Mouse (Mus musculus) forebrain, embryonic 14.5 days (tissue): ENCODE measurements around the gene B3galt5. TPM values are rescaled to one million over a fixed set of nuclear protein-coding genes. Genes with fewer than 3 reads are reported as not detected.

Experiments
- ATAC-seq: fragments of 200-750 bp; cut with Nextera tagmentation; 2 replicates; pipeline ENCODE4 v1.8.0; 2017; ENCODE audit warnings: mild to moderate bottlenecking, moderate library complexity
- DNase-seq: peaks from one replicate; pipeline ENCODE4 v3.0.0-alpha.2; 2015; ENCODE audit warnings: low spot score
- H3K27ac ChIP-seq: fragments of 300-500 bp; sonication (generic); 2 replicates; pipeline ENCODE4 v1.5.1; 2014; ENCODE audit warnings: low read depth, mild to moderate bottlenecking, control low read depth, low read length, moderate library complexity
- H3K27me3 ChIP-seq: fragments of 300-500 bp; sonication (generic); replicated peaks from 2 replicates; pipeline ENCODE4 v1.6.1; 2014; ENCODE audit warnings: low read length, control low read depth, mixed read lengths; ENCODE audit not compliant: control insufficient read depth, insufficient read depth
- H3K36me3 ChIP-seq: fragments of 300-500 bp; sonication (generic); 2 replicates; pipeline ENCODE4 v1.6.1; 2014; ENCODE audit warnings: low read length, control low read depth; ENCODE audit not compliant: control insufficient read depth, insufficient read depth
- H3K4me1 ChIP-seq: fragments of 300-500 bp; sonication (generic); 2 replicates; pipeline ENCODE4 v1.6.1; 2014; ENCODE audit warnings: antibody characterized with exemption, low read length, control low read depth; ENCODE audit not compliant: control insufficient read depth, insufficient read depth
- H3K4me2 ChIP-seq: fragments of 300-500 bp; sonication (generic); 2 replicates; pipeline ENCODE4 v1.6.1; 2014; ENCODE audit warnings: mild to moderate bottlenecking, control low read depth, low read length
- H3K4me3 ChIP-seq: fragments of 300-500 bp; sonication (generic); 2 replicates; pipeline ENCODE4 v1.5.1; 2014; ENCODE audit warnings: low read depth, low read length, control low read depth
- H3K9ac ChIP-seq: fragments of 300-500 bp; sonication (generic); 2 replicates; pipeline ENCODE4 v1.6.1; 2014; ENCODE audit warnings: mild to moderate bottlenecking, low read length, control low read depth, moderate library complexity
- H3K9me3 ChIP-seq: fragments of 300-500 bp; sonication (generic); replicated peaks from 2 replicates; pipeline ENCODE4 v1.6.1; 2016; ENCODE audit warnings: low read length, control low read depth, mixed read lengths; ENCODE audit not compliant: control insufficient read depth
- WGBS: fragments of 180-500 bp; shearing (Covaris S2); extraction: QIAGEN DNeasy Blood & Tissue Kit; methylation state at CpG from one replicate; pipeline ENCODE4 v1.1.7; 2014; 5-methylcytosine and 5-hydroxymethylcytosine counted together
- polyA plus RNA-seq: library from polyadenylated mRNA; unstranded; fragments of >200 nt; fragmentation: Nextera tagmentation; extraction: Ambion mirVana; gene quantifications from 2 replicates; pipeline ENCODE4 v1.2.1, GENCODE M21; 2014

B3galt5 gene
- polyA plus RNA-seq, 1 experiment from 2014 or later: 1.3 TPM

DNA sequence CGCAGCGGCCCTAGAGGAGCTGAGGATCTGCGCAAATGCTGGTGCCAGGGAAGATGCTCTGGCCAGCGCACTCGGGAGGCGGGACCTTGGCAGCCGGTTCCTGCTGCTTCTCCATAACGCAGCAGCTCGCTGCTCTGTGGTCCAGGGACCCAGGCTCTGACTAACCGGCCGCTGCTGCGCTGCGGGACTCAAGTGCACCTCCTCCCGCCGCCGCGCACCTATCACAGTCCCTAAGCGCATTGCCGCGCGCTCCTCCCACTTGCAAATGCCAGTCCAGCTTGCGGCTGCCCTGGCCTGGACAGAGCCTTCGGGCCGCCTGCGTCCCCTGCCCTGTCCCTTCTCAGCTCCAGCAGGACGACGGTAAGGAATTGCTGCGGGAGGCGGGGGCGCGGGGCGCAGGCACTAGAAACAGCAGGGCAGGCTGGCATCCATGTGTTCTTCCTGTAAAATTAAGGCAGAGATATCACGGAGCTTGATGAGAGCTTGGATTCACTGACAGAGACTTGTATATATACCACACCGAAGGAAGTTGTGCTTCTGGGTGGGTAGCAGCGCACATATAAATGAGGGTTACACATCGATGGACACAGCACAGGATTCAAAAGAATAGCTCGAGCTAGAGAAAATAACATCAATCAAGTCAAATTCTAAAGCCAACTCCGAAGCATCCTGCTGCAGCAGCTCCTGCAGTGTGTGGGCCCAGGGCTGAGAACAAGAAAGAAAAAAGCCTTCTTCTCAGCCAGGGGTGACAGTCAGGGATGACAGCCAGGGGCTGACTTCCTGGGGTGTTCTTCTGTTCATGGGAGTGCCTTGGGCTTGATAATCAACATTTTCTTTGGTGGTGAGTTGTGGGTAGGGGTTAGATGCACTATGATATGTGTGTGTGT, 45.4 kb downstream of the B3galt5 start:
- peak; percentile 63; the same call in 1 of the 2 replicates for ATAC-seq
- WGBS: 2% methylated on average over 38 of the region's 38 CpGs

DNA sequence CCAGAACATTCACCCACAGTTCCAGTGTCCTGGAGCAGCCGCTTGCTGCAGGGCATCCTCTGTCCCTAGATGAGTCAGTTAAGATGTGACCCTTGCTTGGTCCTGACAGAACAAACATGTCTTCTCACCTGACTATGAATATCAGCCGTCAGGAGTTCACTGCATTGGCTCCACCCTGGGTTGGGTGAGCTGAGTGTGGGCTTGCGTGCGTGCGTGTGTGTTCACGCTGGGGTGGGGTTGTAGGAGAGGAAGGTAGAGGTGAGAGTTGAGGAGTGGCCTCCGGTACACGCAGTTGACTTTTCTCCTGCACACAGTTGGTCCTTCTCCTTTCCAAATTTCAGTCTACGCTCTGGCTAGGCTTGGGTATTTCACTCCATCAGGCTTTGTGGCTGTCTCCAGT, 47.0 kb downstream of the B3galt5 start:
- Histone ChIP-seq H3K4me1 (peaks cover 5% of the 10 kb centered on the region; the same call in 1 of the 2 replicates), H3K9me3 (no peaks in the 10 kb centered on the region), H3K36me3 (no peaks in the 10 kb centered on the region), H3K27ac (no peak overlapping the region), H3K4me3 (no peak overlapping the region), H3K4me2 (no peak overlapping the region), H3K27me3 (peaks cover 22% of the 10 kb centered on the region), H3K9ac (no peak overlapping the region)
- ATAC-seq (no peak), DNase-seq (no peak)
- WGBS: over 99% methylated on average over 9 of the region's 9 CpGs

More for the DNA sequence above, 45.4 kb downstream of the B3galt5 start:
- peak overlapping the region; percentile 39; the same call in 1 of the 2 replicates for H3K27ac ChIP-seq
- peaks cover 5% of the 10 kb centered on the region; the same call in 1 of the 2 replicates for H3K4me1 ChIP-seq
- peaks cover 22% of the 10 kb centered on the region for H3K27me3 ChIP-seq
- H3K36me3 ChIP-seq: no peaks in the 10 kb centered on the region
- peak; percentile 61 for DNase-seq
- H3K4me2 ChIP-seq: peak overlapping the region; percentile 93
- peak overlapping the region; percentile 62 for H3K9ac ChIP-seq
- no peaks in the 10 kb centered on the region for H3K9me3 ChIP-seq
- H3K4me3 ChIP-seq: peak overlapping the region; percentile 48

DNA sequence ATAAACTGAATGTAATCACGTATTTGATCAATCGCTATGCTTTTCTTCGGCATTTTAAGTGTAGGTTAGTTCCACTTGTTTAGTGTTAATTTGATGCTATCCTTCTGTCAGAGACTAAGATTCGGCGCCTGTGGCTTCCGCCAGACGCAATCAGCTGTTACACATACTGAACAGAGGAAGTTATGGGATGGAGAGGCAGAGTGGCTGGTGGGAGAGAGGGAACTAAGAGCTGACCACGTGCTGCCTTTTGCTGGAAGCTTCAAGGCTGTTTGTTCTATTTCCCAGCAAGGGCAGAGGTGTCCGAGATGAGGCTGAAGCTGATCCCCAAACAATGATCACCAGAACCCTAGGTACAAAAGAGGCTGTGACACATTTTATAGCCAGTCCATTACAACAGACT, 56.3 kb downstream of the B3galt5 start:
- no peaks in the 10 kb centered on the region for H3K27me3 ChIP-seq
- DNase-seq: no peak
- H3K4me2 ChIP-seq: no peak overlapping the region
- H3K9ac ChIP-seq: no peak overlapping the region
- WGBS: 76% methylated on average over 9 of the region's 9 CpGs
- H3K36me3 ChIP-seq: no peaks in the 10 kb centered on the region
- ATAC-seq: no peak
- no peaks in the 10 kb centered on the region for H3K4me1 ChIP-seq
- no peak overlapping the region for H3K27ac ChIP-seq
- H3K4me3 ChIP-seq: no peak overlapping the region
- no peaks in the 10 kb centered on the region for H3K9me3 ChIP-seq

DNA sequence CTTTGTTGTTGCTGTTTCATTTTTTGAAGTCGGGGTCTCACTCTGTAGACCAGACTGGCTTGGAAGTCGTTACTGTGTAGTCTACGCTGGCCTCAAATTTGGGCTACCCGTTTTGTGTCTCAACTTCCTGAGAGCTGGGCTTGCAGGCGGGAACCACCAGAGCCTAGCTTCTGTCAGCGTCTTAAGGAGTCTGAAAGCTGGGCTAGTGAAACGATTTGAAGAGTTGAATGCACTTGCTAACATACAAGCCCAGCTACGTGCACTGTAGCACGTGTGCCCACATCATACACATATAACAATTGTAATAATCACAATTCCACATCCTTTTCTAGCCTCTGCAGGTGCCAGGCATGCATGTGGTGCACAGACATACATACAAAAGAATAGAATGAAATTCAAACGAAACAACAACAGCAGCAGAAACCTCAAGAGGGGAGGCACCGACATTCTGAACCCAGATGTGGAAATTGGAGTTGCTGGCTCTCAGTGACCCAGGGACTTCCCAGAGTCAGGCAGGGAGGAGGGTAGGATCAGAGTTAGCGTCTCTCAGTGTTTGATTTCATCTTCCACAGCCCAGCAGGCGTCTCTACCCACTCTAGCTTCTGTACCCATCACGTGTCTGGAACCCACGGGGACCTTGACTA, 57.1 kb downstream of the B3galt5 start:
- Histone ChIP-seq H3K36me3 (no peaks in the 10 kb centered on the region), H3K27me3 (no peaks in the 10 kb centered on the region), H3K4me3 (no peak overlapping the region), H3K9ac (no peak overlapping the region), H3K4me2 (no peak overlapping the region), H3K27ac (no peak overlapping the region), H3K4me1 (no peaks in the 10 kb centered on the region), H3K9me3 (no peaks in the 10 kb centered on the region)
- WGBS: 73% methylated on average over 15 of the region's 15 CpGs
- ATAC-seq: no peak
- no peak for DNase-seq

DNA sequence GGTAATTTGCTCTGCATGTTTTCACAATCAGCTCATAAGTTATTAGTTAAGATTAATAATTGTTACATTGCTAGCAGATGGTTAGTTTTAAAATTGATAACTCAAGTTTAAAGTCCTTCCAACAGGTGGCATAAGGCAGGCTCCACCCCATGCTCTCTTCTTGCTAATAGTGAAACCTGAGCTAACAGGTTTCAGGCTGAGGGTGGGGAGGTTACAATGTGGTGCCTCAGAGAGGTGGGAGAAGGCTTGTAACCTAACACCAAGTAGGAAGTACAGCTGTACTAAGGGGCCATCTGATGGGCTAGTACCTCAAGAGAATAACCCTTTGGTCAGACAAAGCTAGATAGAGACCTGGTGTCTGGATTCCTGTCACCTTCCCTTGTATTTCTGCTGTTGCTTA, 62.5 kb downstream of the B3galt5 start:
- no peak for ATAC-seq
- H3K27me3 ChIP-seq: no peaks in the 10 kb centered on the region
- DNase-seq: no peak
- no peak overlapping the region for H3K27ac ChIP-seq
- no peak overlapping the region for H3K4me2 ChIP-seq
- no peaks in the 10 kb centered on the region for H3K4me1 ChIP-seq
- H3K9me3 ChIP-seq: no peaks in the 10 kb centered on the region
- H3K36me3 ChIP-seq: no peaks in the 10 kb centered on the region
- H3K4me3 ChIP-seq: no peak overlapping the region
- H3K9ac ChIP-seq: no peak overlapping the region

DNA sequence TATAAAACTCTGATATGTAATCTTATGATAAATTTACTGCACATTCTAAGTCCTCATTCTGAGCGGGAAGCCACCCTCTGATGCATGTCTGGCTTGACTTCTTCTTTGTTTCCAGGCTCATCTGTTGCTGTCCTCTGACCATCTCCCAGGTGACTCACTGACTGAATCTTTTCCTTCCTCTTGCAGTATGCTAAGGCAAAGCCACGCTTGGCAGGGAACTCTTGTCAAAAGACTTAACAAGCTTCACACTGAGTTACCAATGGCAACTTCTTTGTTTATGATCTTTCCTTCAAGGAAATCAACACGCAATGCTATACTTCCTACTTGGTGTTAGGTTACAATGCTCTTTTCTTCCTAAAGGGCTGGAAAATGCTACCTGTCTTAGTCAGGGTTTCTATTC, 63.0 kb downstream of the B3galt5 start:
- ATAC-seq: no peak

DNA sequence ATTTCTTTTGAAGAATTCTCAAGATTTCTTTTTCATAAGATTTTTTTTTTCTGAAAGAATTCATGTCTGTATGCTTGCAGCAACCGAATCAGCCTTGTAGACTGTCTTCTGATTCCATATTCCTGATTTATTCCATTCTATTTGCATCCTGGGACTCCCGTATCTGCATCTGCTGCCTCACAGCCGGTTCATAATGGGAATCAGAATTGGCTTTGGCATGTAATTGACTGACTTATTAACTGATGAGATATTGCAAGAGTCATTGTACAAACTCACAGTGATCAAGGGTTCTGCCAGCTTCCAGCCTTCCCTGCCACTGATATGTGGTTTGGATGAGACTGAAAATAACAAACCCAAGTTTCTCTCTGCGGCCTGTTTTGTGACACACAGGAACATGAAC, 67.8 kb downstream of the B3galt5 start:
- H3K9ac ChIP-seq: no peak overlapping the region
- H3K4me1 ChIP-seq: no peaks in the 10 kb centered on the region
- no peak overlapping the region for H3K4me3 ChIP-seq
- ATAC-seq (no peak), DNase-seq (no peak)
- H3K36me3 ChIP-seq: no peaks in the 10 kb centered on the region
- 78% methylated on average over 4 of the region's 4 CpGs for WGBS
- no peak overlapping the region for H3K4me2 ChIP-seq
- no peaks in the 10 kb centered on the region for H3K27me3 ChIP-seq
- H3K27ac ChIP-seq: no peak overlapping the region
- no peaks in the 10 kb centered on the region for H3K9me3 ChIP-seq

More for the DNA sequence above, 63.0 kb downstream of the B3galt5 start:
- Histone ChIP-seq H3K9ac (no peak overlapping the region), H3K4me3 (no peak overlapping the region), H3K27ac (no peak overlapping the region), H3K36me3 (no peaks in the 10 kb centered on the region), H3K4me1 (no peaks in the 10 kb centered on the region), H3K27me3 (no peaks in the 10 kb centered on the region), H3K9me3 (no peaks in the 10 kb centered on the region), H3K4me2 (no peak overlapping the region)
- 66% methylated on average over 3 of the region's 3 CpGs for WGBS
- no peak for DNase-seq

DNA sequence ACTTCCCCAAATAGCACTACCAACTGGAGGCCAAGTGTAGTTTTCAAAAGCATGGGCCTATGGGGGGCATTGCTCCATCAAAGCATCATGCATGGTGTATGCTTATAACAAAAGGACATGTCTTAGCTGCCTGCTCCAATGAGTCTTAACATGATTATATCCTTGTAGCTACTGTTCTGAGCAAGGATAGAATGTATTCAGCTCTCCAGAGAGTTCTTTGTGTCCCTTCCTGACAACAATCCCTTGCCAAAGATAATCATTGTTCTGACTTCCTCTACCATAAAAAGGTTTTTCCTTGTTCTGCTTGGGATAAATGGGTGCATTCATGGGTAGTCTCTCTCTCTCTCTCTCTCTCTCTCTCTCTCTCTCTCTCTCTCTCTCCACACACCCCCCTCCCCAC, 68.8 kb downstream of the B3galt5 start:
- Histone ChIP-seq H3K4me2 (no peak overlapping the region), H3K27ac (no peak overlapping the region), H3K4me3 (no peak overlapping the region), H3K36me3 (no peaks in the 10 kb centered on the region), H3K9ac (no peak overlapping the region), H3K4me1 (no peaks in the 10 kb centered on the region), H3K9me3 (no peaks in the 10 kb centered on the region), H3K27me3 (no peaks in the 10 kb centered on the region)
- ATAC-seq: no peak
- DNase-seq: no peak

DNA sequence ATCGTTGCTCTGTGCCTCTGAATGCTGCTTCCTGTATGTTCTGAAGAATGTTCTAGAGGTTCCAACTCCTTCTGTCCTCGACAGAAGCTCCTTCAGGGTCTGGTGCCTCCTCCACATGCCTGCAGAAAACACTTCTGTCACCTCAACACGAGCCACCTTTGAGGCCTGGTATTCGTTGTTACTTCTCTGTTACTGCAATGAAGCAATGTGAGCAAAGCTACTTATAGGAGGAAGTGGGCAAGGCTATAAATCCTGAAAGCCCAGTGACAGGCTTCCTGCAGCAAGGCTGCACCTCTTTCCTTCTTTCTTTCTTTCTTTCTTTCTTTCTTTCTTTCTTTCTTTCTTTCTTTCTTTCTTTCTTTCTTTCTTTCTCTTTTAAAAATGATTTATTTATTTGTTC, 71.3 kb downstream of the B3galt5 start:
- H3K4me3 ChIP-seq: no peak overlapping the region
- DNase-seq (no peak), ATAC-seq (no peak)
- no peaks in the 10 kb centered on the region for H3K4me1 ChIP-seq
- H3K27me3 ChIP-seq: no peaks in the 10 kb centered on the region
- H3K27ac ChIP-seq: no peak overlapping the region
- H3K36me3 ChIP-seq: no peaks in the 10 kb centered on the region
- H3K9me3 ChIP-seq: no peaks in the 10 kb centered on the region
- WGBS: 83% methylated on average over 4 of the region's 4 CpGs
- no peak overlapping the region for H3K4me2 ChIP-seq
- no peak overlapping the region for H3K9ac ChIP-seq
